Mouse (Mus musculus) heart, embryonic 13.5 days (tissue): ENCODE measurements around the gene Kbtbd2. TPM values are rescaled to one million over a fixed set of nuclear protein-coding genes. Genes with fewer than 3 reads are reported as not detected.

Experiments
- ATAC-seq: fragments of 200-750 bp; cut with Nextera tagmentation; 2 replicates; pipeline ENCODE4 v1.8.0; 2017; ENCODE audit warnings: moderate TSS enrichment; ENCODE audit not compliant: insufficient number of reproducible peaks, low FRiP score, low TSS enrichment; ENCODE audit errors: extremely low read depth
- H3K27ac ChIP-seq: fragments of 300-500 bp; sonication (generic); replicated peaks from 2 replicates; pipeline ENCODE4 v1.5.1; 2015; ENCODE audit warnings: moderate library complexity, mild to moderate bottlenecking, inconsistent platforms
- H3K27me3 ChIP-seq: fragments of 300-500 bp; sonication (generic); replicated peaks from 2 replicates; pipeline ENCODE4 v1.6.1; 2015; ENCODE audit warnings: mild to moderate bottlenecking, inconsistent platforms
- H3K36me3 ChIP-seq: fragments of 300-500 bp; sonication (generic); 2 replicates; pipeline ENCODE4 v1.6.1; 2015; ENCODE audit warnings: mild to moderate bottlenecking, inconsistent platforms
- H3K4me1 ChIP-seq: fragments of 300-500 bp; sonication (generic); 2 replicates; pipeline ENCODE4 v1.6.1; 2015; ENCODE audit warnings: inconsistent platforms
- H3K4me2 ChIP-seq: fragments of 300-500 bp; sonication (generic); 2 replicates; pipeline ENCODE4 v1.6.1; 2015; ENCODE audit warnings: inconsistent platforms, mild to moderate bottlenecking, moderate library complexity
- H3K4me3 ChIP-seq: fragments of 300-500 bp; sonication (generic); 2 replicates; pipeline ENCODE4 v1.5.1; 2015; ENCODE audit warnings: moderate library complexity, mild to moderate bottlenecking, inconsistent platforms
- H3K9ac ChIP-seq: fragments of 300-500 bp; sonication (generic); 2 replicates; pipeline ENCODE4 v1.6.1; 2015; ENCODE audit warnings: inconsistent platforms, mild to moderate bottlenecking, moderate library complexity
- H3K9me3 ChIP-seq: fragments of 300-500 bp; sonication (generic); 2 replicates; pipeline ENCODE4 v1.6.1; 2016; ENCODE audit warnings: inconsistent platforms
- WGBS: fragments of 180-500 bp; shearing (Covaris S2); methylation state at CpG from one replicate; pipeline ENCODE4 v1.1.7; 2015; ENCODE audit warnings: mixed read lengths; 5-methylcytosine and 5-hydroxymethylcytosine counted together
- polyA plus RNA-seq: library from polyadenylated mRNA; unstranded; fragments of >200 nt; fragmentation: Nextera tagmentation; extraction: Ambion mirVana; gene quantifications from 2 replicates; pipeline ENCODE4 v1.2.1, GENCODE M21; 2015

The Kbtbd2 gene
- polyA plus RNA-seq, 1 experiment from 2014 or later, result 29.5 TPM

- no peak for ATAC-seq
- Histone ChIP-seq H3K27ac (no peak overlapping the region), H3K9me3 (no peaks in the 10 kb centered on the region), H3K36me3 (no peaks in the 10 kb centered on the region), H3K9ac (no peak overlapping the region), H3K27me3 (no peaks in the 10 kb centered on the region), H3K4me2 (no peak overlapping the region), H3K4me1 (no peaks in the 10 kb centered on the region), H3K4me3 (no peak overlapping the region)
- 72% methylated on average over 2 of the region's 2 CpGs for WGBS
Observed at GRCm38 (mm10) chr6:56819124-56819487, 21.5 kb upstream of the Kbtbd2 start.

GRCm38 (mm10) chr6:56818436-56819123 lies 21.0 kb upstream of the Kbtbd2 start:
- 66% methylated on average over 5 of the region's 5 CpGs for WGBS
- H3K4me1 ChIP-seq, result no peaks in the 10 kb centered on the region
- no peaks in the 10 kb centered on the region for H3K27me3 ChIP-seq
- H3K4me2 ChIP-seq, result no peak overlapping the region
- no peaks in the 10 kb centered on the region for H3K36me3 ChIP-seq
- H3K9ac ChIP-seq, result no peak overlapping the region
- H3K4me3 ChIP-seq, result no peak overlapping the region
- H3K9me3 ChIP-seq, result no peaks in the 10 kb centered on the region
- H3K27ac ChIP-seq, result no peak overlapping the region
- ATAC-seq, result no peak

DNA sequence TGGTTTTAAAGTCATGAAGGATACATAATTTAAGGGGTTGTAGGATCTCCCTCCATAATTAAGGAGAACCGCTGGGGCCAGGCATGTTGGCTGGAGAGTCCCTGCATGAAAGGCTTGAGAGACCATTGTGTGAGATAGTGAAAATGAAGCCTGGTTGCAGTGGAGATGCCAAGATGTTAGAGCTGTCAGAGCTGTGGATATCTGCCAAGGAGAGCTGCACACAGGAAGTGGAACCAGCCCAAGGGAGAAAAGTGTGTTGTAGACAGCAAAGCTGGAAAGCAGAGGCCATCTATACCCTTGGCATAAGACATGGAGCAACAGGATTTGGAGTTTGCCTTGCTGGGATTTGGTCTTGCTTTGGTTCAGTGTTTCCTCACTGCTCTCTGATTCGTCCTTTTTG lies 15.7 kb upstream of the Kbtbd2 start:
- no peak overlapping the region for H3K4me3 ChIP-seq
- H3K4me2 ChIP-seq, result no peak overlapping the region
- H3K4me1 ChIP-seq, result no peaks in the 10 kb centered on the region
- 59% methylated on average over 2 of the region's 2 CpGs for WGBS
- no peak for ATAC-seq
- no peaks in the 10 kb centered on the region for H3K36me3 ChIP-seq
- no peak overlapping the region for H3K27ac ChIP-seq
- H3K9ac ChIP-seq, result no peak overlapping the region
- H3K9me3 ChIP-seq, result no peaks in the 10 kb centered on the region
- no peaks in the 10 kb centered on the region for H3K27me3 ChIP-seq

- no peak overlapping the region for H3K4me2 ChIP-seq
- ATAC-seq, result no peak
Observed at GRCm38 (mm10) chr6:56808656-56809055, 11.0 kb upstream of the Kbtbd2 start.

GRCm38 (mm10) chr6:56806195-56806594 lies 8.6 kb upstream of the Kbtbd2 start:
- Histone ChIP-seq H3K4me1 (no peaks in the 10 kb centered on the region), H3K4me2 (no peak overlapping the region), H3K27me3 (peaks cover 13% of the 10 kb centered on the region), H3K9me3 (no peaks in the 10 kb centered on the region), H3K27ac (no peak overlapping the region), H3K9ac (no peak overlapping the region), H3K4me3 (no peak overlapping the region), H3K36me3 (no peaks in the 10 kb centered on the region)
- no peak for ATAC-seq
- WGBS, result 66% methylated on average over 2 of the region's 2 CpGs

More at GRCm38 (mm10) chr6:56808656-56809055, 11.0 kb upstream of the Kbtbd2 start:
- Histone ChIP-seq H3K27me3 (peaks cover 13% of the 10 kb centered on the region), H3K27ac (no peak overlapping the region), H3K9ac (no peak overlapping the region), H3K9me3 (no peaks in the 10 kb centered on the region), H3K4me1 (no peaks in the 10 kb centered on the region), H3K4me3 (no peak overlapping the region), H3K36me3 (no peaks in the 10 kb centered on the region)
- WGBS, result 14% methylated on average over 3 of the region's 3 CpGs

GRCm38 (mm10) chr6:56805026-56805425 lies 7.4 kb upstream of the Kbtbd2 start:
- Histone ChIP-seq H3K9me3 (no peaks in the 10 kb centered on the region), H3K4me3 (no peak overlapping the region), H3K36me3 (no peaks in the 10 kb centered on the region), H3K9ac (no peak overlapping the region), H3K27me3 (peaks cover 13% of the 10 kb centered on the region), H3K27ac (no peak overlapping the region), H3K4me2 (no peak overlapping the region), H3K4me1 (no peaks in the 10 kb centered on the region)
- ATAC-seq, result no peak
- 81% methylated on average over 4 of the region's 4 CpGs for WGBS

DNA sequence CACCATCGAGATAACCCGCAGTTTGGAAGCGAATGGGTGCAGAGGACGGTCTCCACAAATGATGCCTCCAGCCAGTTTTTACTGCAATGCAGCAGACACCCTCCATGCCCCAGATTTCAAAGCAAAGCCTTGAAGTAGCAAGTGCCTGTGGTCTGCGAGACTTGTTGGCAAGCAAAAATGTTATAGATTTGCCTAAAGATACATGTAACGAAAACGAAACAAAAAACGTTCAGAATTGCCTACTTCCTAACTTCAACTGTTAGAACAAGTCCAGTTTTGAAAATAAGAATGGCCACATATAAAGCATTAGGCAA lies 496 bp upstream of the Kbtbd2 start:
- peaks cover 36% of the 10 kb centered on the region for H3K4me1 ChIP-seq
- no peak for ATAC-seq
- peak overlapping the region; percentile 98 for H3K9ac ChIP-seq
- H3K4me3 ChIP-seq, result peak overlapping the region; percentile 89
- no peaks in the 10 kb centered on the region for H3K9me3 ChIP-seq
- no peaks in the 10 kb centered on the region for H3K36me3 ChIP-seq
- peak overlapping the region; percentile 88 for H3K4me2 ChIP-seq
- no peaks in the 10 kb centered on the region for H3K27me3 ChIP-seq
- H3K27ac ChIP-seq, result peak overlapping the region; percentile 100
- WGBS, result 10% methylated on average over 8 of the region's 8 CpGs

- 1% methylated on average over 16 of the region's 16 CpGs for WGBS
- ATAC-seq, result no peak
- H3K27me3 ChIP-seq, result no peaks in the 10 kb centered on the region
Observed at GRCm38 (mm10) chr6:56796668-56797141, 908 bp downstream of the Kbtbd2 start.

DNA sequence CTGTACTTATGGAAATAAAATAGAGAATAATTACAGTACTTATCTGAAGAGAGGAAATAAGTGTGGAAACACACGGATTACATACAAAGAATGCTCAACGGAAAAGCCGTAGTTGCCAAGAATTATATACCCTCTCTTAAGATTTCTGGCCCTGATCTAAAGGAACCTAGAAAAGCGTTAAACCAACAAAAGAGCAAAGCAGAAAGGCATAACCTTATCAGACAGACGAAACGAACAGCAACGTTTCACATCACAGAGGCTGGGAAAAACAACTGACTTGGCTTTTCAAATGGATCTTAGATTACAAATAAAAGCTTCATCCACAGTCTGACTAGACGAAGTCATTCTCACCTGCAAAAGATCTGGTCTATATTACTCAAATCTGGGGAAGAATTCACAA lies 1.4 kb downstream of the Kbtbd2 start:
- Histone ChIP-seq H3K9me3 (no peaks in the 10 kb centered on the region), H3K27me3 (no peaks in the 10 kb centered on the region), H3K36me3 (no peaks in the 10 kb centered on the region), H3K4me2 (peak overlapping the region; percentile 88), H3K4me1 (peaks cover 36% of the 10 kb centered on the region), H3K4me3 (peak overlapping the region; percentile 89), H3K9ac (peak overlapping the region; percentile 98), H3K27ac (peak overlapping the region; percentile 100)
- ATAC-seq, result no peak
- 5% methylated on average over 8 of the region's 8 CpGs for WGBS

More at GRCm38 (mm10) chr6:56796668-56797141, 908 bp downstream of the Kbtbd2 start:
- Histone ChIP-seq H3K36me3 (no peaks in the 10 kb centered on the region), H3K27ac (peak overlapping the region; percentile 100), H3K9ac (peak overlapping the region; percentile 98), H3K4me1 (peaks cover 36% of the 10 kb centered on the region), H3K4me2 (peak overlapping the region; percentile 88), H3K9me3 (no peaks in the 10 kb centered on the region), H3K4me3 (peak overlapping the region; percentile 89)

- no peaks in the 10 kb centered on the region for H3K27me3 ChIP-seq
- H3K4me2 ChIP-seq, result peak overlapping the region; percentile 88
- ATAC-seq, result no peak
- 81% methylated on average over 5 of the region's 5 CpGs for WGBS
- H3K9ac ChIP-seq, result peak overlapping the region; percentile 98
- H3K9me3 ChIP-seq, result no peaks in the 10 kb centered on the region
- no peaks in the 10 kb centered on the region for H3K36me3 ChIP-seq
- H3K4me3 ChIP-seq, result peak overlapping the region; percentile 89
- peaks cover 39% of the 10 kb centered on the region for H3K4me1 ChIP-seq
- H3K27ac ChIP-seq, result no peak overlapping the region
Observed at GRCm38 (mm10) chr6:56794834-56795233, 2.8 kb downstream of the Kbtbd2 start.

GRCm38 (mm10) chr6:56789336-56789735 lies 8.3 kb downstream of the Kbtbd2 start:
- ATAC-seq, result no peak
- no peaks in the 10 kb centered on the region for H3K27me3 ChIP-seq
- H3K9ac ChIP-seq, result no peak overlapping the region
- H3K4me2 ChIP-seq, result no peak overlapping the region
- peaks cover 32% of the 10 kb centered on the region for H3K4me1 ChIP-seq
- 22% methylated on average over 3 of the region's 3 CpGs for WGBS
- H3K4me3 ChIP-seq, result no peak overlapping the region
- peaks cover 44% of the 10 kb centered on the region for H3K36me3 ChIP-seq
- no peak overlapping the region for H3K27ac ChIP-seq
- no peaks in the 10 kb centered on the region for H3K9me3 ChIP-seq

DNA sequence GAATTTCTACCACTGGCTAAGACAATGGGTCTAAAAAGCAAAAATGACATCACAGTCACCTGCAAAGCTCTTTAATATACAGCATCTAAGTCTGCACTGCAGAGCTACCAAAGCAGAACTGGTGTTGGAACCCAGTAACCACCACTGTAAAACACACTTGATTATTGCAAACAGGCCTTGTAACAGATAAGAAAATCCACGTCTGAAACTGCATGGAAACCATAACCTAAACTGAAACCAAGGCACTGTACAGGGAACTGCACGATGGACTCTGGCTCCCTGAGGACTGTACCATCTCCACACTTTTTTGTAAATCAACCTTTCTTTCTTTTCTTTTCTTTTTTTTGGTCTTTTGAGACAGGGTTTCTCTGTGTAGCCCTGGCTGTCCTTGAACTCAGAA lies 9.9 kb downstream of the Kbtbd2 start:
- no peaks in the 10 kb centered on the region for H3K27me3 ChIP-seq
- H3K4me2 ChIP-seq, result no peak overlapping the region
- H3K4me1 ChIP-seq, result peaks cover 27% of the 10 kb centered on the region
- H3K4me3 ChIP-seq, result no peak overlapping the region
- ATAC-seq, result no peak
- H3K9ac ChIP-seq, result no peak overlapping the region
- H3K9me3 ChIP-seq, result no peaks in the 10 kb centered on the region
- peaks cover 59% of the 10 kb centered on the region for H3K36me3 ChIP-seq
- H3K27ac ChIP-seq, result no peak overlapping the region
- whole genome bisulfite sequencing, result 64% methylated on average over 2 of the region's 2 CpGs
